Mouse (Mus musculus) kidney, adult 2 months (tissue): ENCODE results near the gene Pxylp1. TPM values are rescaled to one million over a fixed set of nuclear protein-coding genes. Genes with fewer than 3 reads are reported as not detected.

Experiments used
- DNase-seq: peaks from one replicate; pipeline ENCODE4 v3.0.0; 2021
- H3K27ac ChIP-seq: fragments of 200-500 bp; 2 replicates; pipeline ENCODE4 v1.5.1; 2012; ENCODE audit warnings: low read depth, low read length, control low read depth, inconsistent platforms; ENCODE audit not compliant: insufficient read depth
- H3K27me3 ChIP-seq: fragments of 200-500 bp; replicated peaks from 2 replicates; pipeline ENCODE4 v1.6.1; 2012; ENCODE audit warnings: mild to moderate bottlenecking, moderate library complexity, low read length, inconsistent platforms; ENCODE audit not compliant: control insufficient read depth, insufficient read depth
- H3K36me3 ChIP-seq: fragments of 200-500 bp; 2 replicates; pipeline ENCODE4 v1.6.1; 2012; ENCODE audit warnings: mild to moderate bottlenecking, moderate library complexity, low read length, inconsistent platforms; ENCODE audit not compliant: control insufficient read depth, insufficient read depth
- H3K4me1 ChIP-seq: fragments of 200-500 bp; 2 replicates; pipeline ENCODE4 v1.6.1; 2011; ENCODE audit warnings: low read length; ENCODE audit not compliant: control insufficient read depth, insufficient read depth
- H3K4me3 ChIP-seq: fragments of 200-500 bp; 2 replicates; pipeline ENCODE4 v1.5.1; 2011; ENCODE audit warnings: mild to moderate bottlenecking, low read depth, low read length, control low read depth; ENCODE audit not compliant: insufficient read depth
- CTCF ChIP-seq: fragments of 200-500 bp; conservative IDR thresholded peaks from 2 replicates; pipeline ENCODE4 v1.5.1; 2011; ENCODE audit warnings: low read depth, mild to moderate bottlenecking, control low read depth, low read length, moderate library complexity, mixed read lengths; ENCODE audit not compliant: insufficient read depth, insufficient read length
- POLR2A ChIP-seq: fragments of 200-500 bp; IDR thresholded peaks from one replicate; pipeline ENCODE4 v1.6.1; 2011; ENCODE audit warnings: low read depth, low read length, control low read depth
- WGBS: fragments of 180-500 bp; shearing (Covaris S2); methylation state at CpG from one replicate; pipeline ENCODE4 v1.1.7; 2018; 5-methylcytosine and 5-hydroxymethylcytosine counted together
- polyA plus RNA-seq: library from polyadenylated mRNA; depleted of rRNA; stranded (reverse); fragments of >200 nt; gene quantifications from 2 replicates; pipeline ENCODE4 v1.2.3, GENCODE M21; 2012

Gene Pxylp1
- polyA plus RNA-seq, 1 experiment, result 7.6 TPM

GRCm38 (mm10) chr9:96861092-96861487 lies 31.4 kb downstream of the Pxylp1 start:
- WGBS, result 88% methylated on average over 10 of the region's 10 CpGs
- no peaks in the 10 kb centered on the region for H3K4me1 ChIP-seq
- DNase-seq, result no peak
- TF ChIP-seq CTCF, result no peak
- TF ChIP-seq POLR2A, result no peak
- H3K4me3 ChIP-seq, result no peak overlapping the region
- H3K27ac ChIP-seq, result no peak overlapping the region
- no peaks in the 10 kb centered on the region for H3K36me3 ChIP-seq
- H3K27me3 ChIP-seq, result no peaks in the 10 kb centered on the region

- no peak for DNase-seq
- Histone ChIP-seq H3K4me1 (no peaks in the 10 kb centered on the region), H3K4me3 (no peak overlapping the region), H3K27me3 (no peaks in the 10 kb centered on the region), H3K36me3 (no peaks in the 10 kb centered on the region), H3K27ac (no peak overlapping the region)
- WGBS, result 82% methylated on average over 5 of the region's 5 CpGs
- TF ChIP-seq CTCF (no peak), POLR2A (no peak)
Observed at GRCm38 (mm10) chr9:96860380-96861091, 31.9 kb downstream of the Pxylp1 start.

- no peaks in the 10 kb centered on the region for H3K4me1 ChIP-seq
- no peaks in the 10 kb centered on the region for H3K36me3 ChIP-seq
- no peak overlapping the region for H3K4me3 ChIP-seq
- no peak for DNase-seq
- no peaks in the 10 kb centered on the region for H3K27me3 ChIP-seq
- TF ChIP-seq POLR2A (no peak), CTCF (no peak)
- WGBS, result 68% methylated on average over 2 of the region's 2 CpGs
- no peak overlapping the region for H3K27ac ChIP-seq
Observed at GRCm38 (mm10) chr9:96859027-96859426, 33.4 kb downstream of the Pxylp1 start.

GRCm38 (mm10) chr9:96857838-96858237 lies 34.6 kb downstream of the Pxylp1 start:
- no peak overlapping the region for H3K27ac ChIP-seq
- H3K4me1 ChIP-seq, result no peaks in the 10 kb centered on the region
- no peak for TF ChIP-seq POLR2A
- TF ChIP-seq CTCF, result no peak
- H3K27me3 ChIP-seq, result no peaks in the 10 kb centered on the region
- H3K4me3 ChIP-seq, result no peak overlapping the region
- DNase-seq, result no peak
- 91% methylated on average over 4 of the region's 4 CpGs for WGBS
- no peaks in the 10 kb centered on the region for H3K36me3 ChIP-seq

- TF ChIP-seq POLR2A (no peak), CTCF (no peak)
- no peak for DNase-seq
- Histone ChIP-seq H3K27me3 (no peaks in the 10 kb centered on the region), H3K4me3 (no peak overlapping the region), H3K27ac (no peak overlapping the region), H3K36me3 (no peaks in the 10 kb centered on the region), H3K4me1 (no peaks in the 10 kb centered on the region)
- 86% methylated on average over 16 of the region's 16 CpGs for WGBS
Observed at GRCm38 (mm10) chr9:96853300-96854186, 38.9 kb downstream of the Pxylp1 start.

GRCm38 (mm10) chr9:96851634-96852033 lies 40.8 kb downstream of the Pxylp1 start:
- DNase-seq, result no peak
- H3K36me3 ChIP-seq, result no peaks in the 10 kb centered on the region
- H3K4me3 ChIP-seq, result no peak overlapping the region
- WGBS, result 67% methylated on average over 7 of the region's 7 CpGs
- no peaks in the 10 kb centered on the region for H3K27me3 ChIP-seq
- TF ChIP-seq CTCF (no peak), POLR2A (no peak)
- no peak overlapping the region for H3K27ac ChIP-seq
- no peaks in the 10 kb centered on the region for H3K4me1 ChIP-seq

GRCm38 (mm10) chr9:96851036-96851435 lies 41.4 kb downstream of the Pxylp1 start:
- no peak for TF ChIP-seq CTCF
- TF ChIP-seq POLR2A, result no peak
- Histone ChIP-seq H3K27ac (no peak overlapping the region), H3K27me3 (no peaks in the 10 kb centered on the region), H3K36me3 (no peaks in the 10 kb centered on the region), H3K4me1 (no peaks in the 10 kb centered on the region), H3K4me3 (no peak overlapping the region)
- DNase-seq, result peak; percentile 56
- WGBS, result 68% methylated on average over 7 of the region's 7 CpGs
